7 mouse cellular contexts compared by ENCODE assay signal in the genomic region with DNA sequence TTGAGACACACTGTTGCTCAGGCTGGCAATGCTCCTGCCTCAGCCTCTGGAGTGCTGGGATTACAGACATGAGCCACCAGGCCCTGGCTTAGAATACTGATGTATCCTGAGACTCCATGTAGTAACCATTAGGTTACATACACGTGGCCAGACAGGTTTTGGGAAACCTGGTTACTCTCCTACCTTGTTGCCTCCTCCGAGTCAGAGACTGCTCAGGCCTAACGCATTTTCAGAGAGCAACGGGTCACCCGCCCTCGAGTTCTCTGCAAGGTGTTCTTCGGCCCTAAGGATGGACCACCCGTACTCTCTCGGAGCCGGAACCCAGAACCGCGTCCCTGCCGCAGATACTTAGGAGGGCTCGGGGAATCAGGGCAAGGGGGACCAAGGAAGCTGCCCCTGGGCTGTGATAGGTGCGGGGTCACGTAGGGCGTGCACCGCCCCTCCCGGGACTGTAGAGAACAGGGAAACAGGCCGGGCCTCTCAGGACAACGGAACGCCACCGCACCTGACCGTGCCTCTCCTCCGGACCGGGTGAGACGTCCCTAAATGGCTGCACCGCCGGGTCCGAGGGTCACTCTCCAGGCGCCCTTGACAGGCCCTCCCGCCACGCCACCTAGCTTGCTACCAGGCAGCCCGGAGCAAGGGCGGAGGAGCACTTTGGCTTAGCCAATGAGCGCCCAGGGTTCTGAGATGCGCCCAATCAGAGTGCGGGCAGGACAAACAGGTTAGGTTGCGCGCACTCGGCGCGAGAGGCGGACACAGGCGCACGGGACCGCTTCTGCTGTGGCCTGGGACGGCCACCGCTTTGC. TPM values are rescaled to one million over a fixed set of nuclear protein-coding genes. Genes with fewer than 3 reads are reported as not detected.
DNase-seq lines count a peak whose midpoint lies in the region; ATAC-seq and TF ChIP-seq lines count a peak whose summit lies in the region.

A gene (plus strand): TSS at position 728 of the 809 bp plus-strand sequence.

- peaks cover 14% of the 10 kb centered on the region for H3K36me3 ChIP-seq in embryonic facial prominence, embryonic 10.5 days (replicated peaks)
- no peaks in the 10 kb centered on the region for H3K36me3 ChIP-seq in intestine, postnatal 0 days (ENCODE audit: control insufficient read depth, insufficient read depth)
- 0 out of 2 replicates have a peak, but pooled peaks cover 3% of the 10 kb centered on the region for H3K36me3 ChIP-seq in midbrain, embryonic 12.5 days
- peaks cover 2% of the 10 kb centered on the region; the same call in 1 of the 2 replicates for H3K36me3 ChIP-seq in small intestine, adult 2 months (ENCODE audit: control insufficient read depth, insufficient read depth, low read length)

- no peaks in the 10 kb centered on the region for H3K9me3 ChIP-seq in embryonic facial prominence, embryonic 10.5 days
- no peaks in the 10 kb centered on the region for H3K9me3 ChIP-seq in intestine, postnatal 0 days (ENCODE audit: control insufficient read depth)
- no peaks in the 10 kb centered on the region for H3K9me3 ChIP-seq in midbrain, embryonic 12.5 days

- peak within 1 kb of the TSS; percentile 91 for H3K9ac ChIP-seq in intestine, postnatal 0 days (ENCODE audit: low read depth, low read length)
- peak within 1 kb of the TSS; percentile 78 for H3K9ac ChIP-seq in midbrain, embryonic 12.5 days (replicated peaks)

- H3K27me3 ChIP-seq in embryonic facial prominence, embryonic 10.5 days (replicated peaks; ENCODE audit: low read depth, poor library complexity, severe bottlenecking) = no peaks in the 10 kb centered on the region
- no peaks in the 10 kb centered on the region for H3K27me3 ChIP-seq in intestine, postnatal 0 days (replicated peaks; ENCODE audit: control insufficient read depth, insufficient read depth, low read length)
- H3K27me3 ChIP-seq in midbrain, embryonic 12.5 days = no peaks in the 10 kb centered on the region
- no peaks in the 10 kb centered on the region for H3K27me3 ChIP-seq in small intestine, adult 2 months (ENCODE audit: control insufficient read depth, insufficient read depth, low read length)

- intact Hi-C loops in left cerebral cortex, postnatal 4 days (cut with DNase I) = no loop called here

- peak; percentile 98 for DNase-seq in adrenal gland, postnatal 10 days
- DNase-seq in embryonic facial prominence, embryonic 10.5 days (ENCODE audit: low spot score) = peak; percentile 96
- peak; percentile 72 for DNase-seq in gonadal fat pad, adult 2 months (ENCODE audit: low read depth)
- peak; percentile 96 for DNase-seq in left cerebral cortex, postnatal 4 days

- under 1% methylated on average over 49 of the region's 49 CpGs for WGBS in embryonic facial prominence, embryonic 10.5 days
- under 1% methylated on average over 49 of the region's 49 CpGs for WGBS in intestine, postnatal 0 days
- WGBS in midbrain, embryonic 12.5 days = under 1% methylated on average over 49 of the region's 49 CpGs
- under 1% methylated on average over 49 of the region's 49 CpGs for WGBS in small intestine, adult 2 months

- H3K27ac ChIP-seq in embryonic facial prominence, embryonic 10.5 days (replicated peaks) = peak within 1 kb of the TSS; percentile 95
- H3K27ac ChIP-seq in intestine, postnatal 0 days (ENCODE audit: low read depth, low read length) = peak within 1 kb of the TSS; percentile 97
- H3K27ac ChIP-seq in midbrain, embryonic 12.5 days (replicated peaks) = peak within 1 kb of the TSS; percentile 93
- peak within 1 kb of the TSS; percentile 87 for H3K27ac ChIP-seq in small intestine, adult 2 months (ENCODE audit: insufficient read depth, low read depth, low read length)

- H3K4me1 ChIP-seq in embryonic facial prominence, embryonic 10.5 days = peaks cover 12% of the 10 kb centered on the region
- no peaks in the 10 kb centered on the region for H3K4me1 ChIP-seq in intestine, postnatal 0 days (replicated peaks; ENCODE audit: control insufficient read depth, insufficient read depth, low read length)
- peaks cover 16% of the 10 kb centered on the region for H3K4me1 ChIP-seq in midbrain, embryonic 12.5 days
- H3K4me1 ChIP-seq in small intestine, adult 2 months (ENCODE audit: control insufficient read depth, insufficient read depth, insufficient read length, low read length) = peaks cover 5% of the 10 kb centered on the region; the same call in 1 of the 2 replicates

- peak within 1 kb of the TSS; percentile 88 for H3K4me2 ChIP-seq in intestine, postnatal 0 days (replicated peaks; ENCODE audit: low read depth)
- peak within 1 kb of the TSS; percentile 82 for H3K4me2 ChIP-seq in midbrain, embryonic 12.5 days (replicated peaks)

- H3K4me3 ChIP-seq in embryonic facial prominence, embryonic 10.5 days = peak within 1 kb of the TSS; percentile 94
- H3K4me3 ChIP-seq in intestine, postnatal 0 days (ENCODE audit: low read depth, low read length) = peak within 1 kb of the TSS; percentile 93
- H3K4me3 ChIP-seq in midbrain, embryonic 12.5 days = peak within 1 kb of the TSS; percentile 75
- H3K4me3 ChIP-seq in small intestine, adult 2 months (ENCODE audit: low read depth, low read length) = peak within 1 kb of the TSS; percentile 81

- peak; percentile 98 for ATAC-seq in intestine, postnatal 0 days
- peak; percentile 98 for ATAC-seq in midbrain, embryonic 12.5 days (ENCODE audit: low FRiP score, low read depth)

- peak; percentile 55 for TF ChIP-seq POLR2A in small intestine, adult 2 months (IDR thresholded peaks at IDR 0.05; ENCODE audit: low read depth, low read length)

- peak; percentile 66 for TF ChIP-seq CTCF in intestine, postnatal 0 days (IDR thresholded peaks at IDR 0.05; ENCODE audit: low read depth)
- no peak for TF ChIP-seq CTCF in small intestine, adult 2 months (IDR thresholded peaks at IDR 0.05; ENCODE audit: extremely low read depth, insufficient read length, insufficient replicate concordance, low read depth, low read length)

RNA-seq across cellular contexts. Expression of the gene that starts here (rescaled TPM):
- 100 to 1,000 TPM; 143 to 175 TPM for total RNA-seq in adrenal gland, postnatal 10 days (2021)
- 80.1 and 81.2 TPM in 2 replicates for polyA plus RNA-seq in embryonic facial prominence, embryonic 10.5 days (2016; fragmentation: Nextera tagmentation; extraction: Ambion mirVana)
- polyA plus RNA-seq in gonadal fat pad, adult 2 months (2012; rRNA removed) = 35.5 and 38.2 TPM in 2 replicates
- polyA plus RNA-seq in intestine, postnatal 0 days (2015; fragmentation: Nextera tagmentation; extraction: Ambion mirVana) = 51.7 and 53.7 TPM in 2 replicates
- total RNA-seq in left cerebral cortex, postnatal 4 days (2021) = 100 to 1,000 TPM; 147 to 164 TPM
- polyA plus RNA-seq in midbrain, embryonic 12.5 days (2016; fragmentation: Nextera tagmentation; extraction: Ambion mirVana) = 89.2 and 100.0 TPM in 2 replicates
- polyA plus RNA-seq in small intestine, adult 2 months (2012; rRNA removed) = 47.5 and 74.3 TPM in 2 replicates

Comparison
In these comparisons a context has a peak if more than half of its experiments do, and no peak if none do; other contexts are left out.
1. Peak in every context shown above with its lines: DNase-seq, ATAC-seq, H3K4me3 ChIP-seq and H3K27ac ChIP-seq.